Mouse (Mus musculus) testis, adult 2 months (tissue): Measurements from ENCODE around the gene Dlx1.

Source experiments
- CTCF ChIP-seq: fragments of 200-500 bp; IDR thresholded peaks from 2 replicates; pipeline ENCODE4 v1.5.1; 2012; ENCODE audit warnings: low read depth, mild to moderate bottlenecking, inconsistent platforms, low read length, moderate library complexity; ENCODE audit not compliant: control insufficient read depth, insufficient read depth, insufficient replicate concordance
- POLR2A ChIP-seq: fragments of 200-500 bp; IDR thresholded peaks from 2 replicates; pipeline ENCODE4 v1.6.1; 2012; ENCODE audit warnings: low read depth, mild to moderate bottlenecking, inconsistent platforms, low read length, moderate library complexity; ENCODE audit not compliant: control insufficient read depth

DNA sequence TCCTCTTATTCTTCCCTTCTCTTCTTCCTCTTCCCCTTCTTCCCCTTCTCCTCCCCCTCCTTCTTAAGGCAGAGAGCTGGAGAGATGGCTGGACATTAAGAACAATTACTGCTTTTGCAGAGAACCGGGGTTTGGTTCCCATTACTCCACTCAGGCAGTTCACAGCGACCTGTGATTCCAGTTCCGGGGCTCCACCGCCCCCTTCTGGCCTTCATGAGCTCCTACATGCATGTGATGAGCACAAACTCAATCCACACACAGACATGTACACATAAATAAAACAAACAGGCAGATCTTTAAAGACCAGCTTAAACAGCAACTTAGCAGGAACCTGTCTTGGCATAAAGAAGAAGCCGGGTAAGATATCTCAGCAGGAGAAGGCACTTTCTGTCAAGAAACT is 28.2 kb downstream of the Dlx1 start:
- TF ChIP-seq POLR2A, result no peak
- TF ChIP-seq CTCF, result no peak
